Mouse (Mus musculus): ENCODE measurements around the gene Fbxw11. TPM values are rescaled to one million over a fixed set of nuclear protein-coding genes. Genes with fewer than 3 reads are reported as not detected.

Gene Fbxw11
- polyA plus RNA-seq, 1 experiment = 55.6 TPM

DNA sequence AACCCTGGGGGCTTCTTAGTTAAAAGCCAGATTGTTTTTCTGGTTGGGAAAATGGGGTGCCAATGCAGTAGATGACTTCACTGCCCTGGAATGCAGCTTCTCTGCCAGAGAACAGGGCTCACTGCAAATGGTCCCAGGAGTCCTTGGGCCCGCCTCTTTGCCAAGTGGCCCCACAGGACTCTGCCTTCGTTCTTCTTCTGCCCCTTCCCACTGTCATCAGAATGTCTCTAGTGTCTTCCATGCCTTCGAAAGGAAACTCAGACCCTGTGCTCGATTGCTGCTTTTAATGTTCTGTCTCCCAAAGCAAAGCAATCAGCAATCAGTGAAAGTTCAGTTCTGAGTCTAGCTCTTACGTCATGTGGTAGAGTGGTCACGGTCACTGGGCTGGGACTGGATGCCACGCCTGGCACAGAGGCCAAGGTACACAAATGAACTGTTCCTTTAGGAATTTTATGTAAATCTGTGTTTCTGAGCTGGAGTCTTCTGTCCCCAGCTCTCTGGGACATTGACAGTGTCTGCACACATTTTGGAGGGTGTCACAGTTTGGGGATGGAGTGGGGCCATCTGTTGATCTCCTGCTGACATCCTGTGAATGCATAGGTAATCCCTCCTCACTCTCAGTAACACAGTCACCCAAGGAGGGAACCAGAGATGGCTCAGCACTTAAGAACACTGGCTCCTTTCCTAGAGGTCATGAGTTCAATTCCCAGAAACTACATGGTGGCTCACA, 37.2 kb upstream of the Fbxw11 start:
- TF ChIP-seq POLR2A (IDR thresholded peaks at IDR 0.05; ENCODE audit: control insufficient read depth, extremely low read depth, insufficient read depth, low read length, poor library complexity) (no peak), CTCF (IDR thresholded peaks at IDR 0.05; ENCODE audit: borderline replicate concordance, control insufficient read depth, extremely low read depth, insufficient read depth, low read length, poor library complexity) (no peak)
- Histone ChIP-seq H3K27me3 (ENCODE audit: control insufficient read depth, insufficient read depth, low read length) (no peaks in the 10 kb centered on the region), H3K4me1 (replicated peaks; ENCODE audit: control insufficient read depth, insufficient read depth, low read length) (no peaks in the 10 kb centered on the region), H3K4me3 (ENCODE audit: control insufficient read depth, insufficient read depth, low read length) (no peak overlapping the region), H3K27ac (ENCODE audit: control insufficient read depth, insufficient read depth, low read length) (no peak overlapping the region), H3K36me3 (ENCODE audit: control insufficient read depth, insufficient read depth, low read length) (peaks cover 30% of the 10 kb centered on the region)
- 92% methylated on average over 7 of the region's 7 CpGs for WGBS
- DNase-seq = no peak

DNA sequence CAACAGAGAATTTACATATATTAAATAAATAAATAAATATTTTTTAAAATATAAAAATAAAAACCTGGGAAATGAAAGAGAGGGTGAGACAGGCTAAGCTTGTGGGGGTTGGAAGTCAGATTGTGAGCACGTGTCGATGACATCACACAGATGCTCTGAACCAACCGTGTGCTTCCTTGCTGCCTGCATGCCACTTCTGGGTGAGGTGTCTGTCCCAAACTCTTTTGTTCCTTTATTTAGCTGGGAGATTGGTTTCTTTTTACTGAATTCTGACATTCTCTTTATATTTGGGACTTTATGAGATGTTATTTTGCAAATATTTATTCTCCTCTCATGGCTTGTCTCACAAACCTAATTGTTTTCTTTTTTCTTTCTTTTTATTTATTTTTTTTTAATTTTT, 36.6 kb upstream of the Fbxw11 start:
- TF ChIP-seq CTCF (IDR thresholded peaks at IDR 0.05; ENCODE audit: borderline replicate concordance, control insufficient read depth, extremely low read depth, insufficient read depth, low read length, poor library complexity) = no peak
- TF ChIP-seq POLR2A (IDR thresholded peaks at IDR 0.05; ENCODE audit: control insufficient read depth, extremely low read depth, insufficient read depth, low read length, poor library complexity) = no peak
- Histone ChIP-seq H3K27ac (ENCODE audit: control insufficient read depth, insufficient read depth, low read length) (no peak overlapping the region), H3K27me3 (ENCODE audit: control insufficient read depth, insufficient read depth, low read length) (no peaks in the 10 kb centered on the region), H3K36me3 (ENCODE audit: control insufficient read depth, insufficient read depth, low read length) (peaks cover 33% of the 10 kb centered on the region), H3K4me3 (ENCODE audit: control insufficient read depth, insufficient read depth, low read length) (no peak overlapping the region), H3K4me1 (replicated peaks; ENCODE audit: control insufficient read depth, insufficient read depth, low read length) (no peaks in the 10 kb centered on the region)
- DNase-seq = no peak
- WGBS = 95% methylated on average over 3 of the region's 3 CpGs

DNA sequence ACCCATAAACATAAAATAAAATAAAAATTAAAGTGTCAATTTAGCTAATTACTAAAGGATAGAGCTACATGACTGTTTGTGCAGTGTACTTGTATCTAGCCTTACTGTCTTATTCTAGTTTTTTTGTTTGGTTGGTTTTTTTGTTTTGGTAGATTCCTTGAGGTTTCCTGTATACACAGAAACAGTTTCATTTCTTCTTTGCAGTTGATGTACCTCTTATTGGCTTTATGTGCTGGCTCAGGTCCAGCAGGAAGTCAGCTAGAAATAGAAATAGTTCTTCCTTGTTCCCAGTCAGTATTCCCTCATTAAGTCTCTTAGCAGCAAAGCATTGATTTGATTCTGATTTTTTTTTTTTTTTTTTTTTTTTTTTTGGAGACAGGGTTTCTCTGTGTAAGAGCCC, 35.2 kb upstream of the Fbxw11 start:
- no peak overlapping the region for H3K27ac ChIP-seq (ENCODE audit: control insufficient read depth, insufficient read depth, low read length)
- no peaks in the 10 kb centered on the region for H3K4me1 ChIP-seq (replicated peaks; ENCODE audit: control insufficient read depth, insufficient read depth, low read length)
- no peak for DNase-seq
- H3K27me3 ChIP-seq (ENCODE audit: control insufficient read depth, insufficient read depth, low read length) = no peaks in the 10 kb centered on the region
- peaks cover 42% of the 10 kb centered on the region for H3K36me3 ChIP-seq (ENCODE audit: control insufficient read depth, insufficient read depth, low read length)
- H3K4me3 ChIP-seq (ENCODE audit: control insufficient read depth, insufficient read depth, low read length) = no peak overlapping the region
- TF ChIP-seq CTCF (IDR thresholded peaks at IDR 0.05; ENCODE audit: borderline replicate concordance, control insufficient read depth, extremely low read depth, insufficient read depth, low read length, poor library complexity) (no peak), POLR2A (IDR thresholded peaks at IDR 0.05; ENCODE audit: control insufficient read depth, extremely low read depth, insufficient read depth, low read length, poor library complexity) (no peak)

DNA sequence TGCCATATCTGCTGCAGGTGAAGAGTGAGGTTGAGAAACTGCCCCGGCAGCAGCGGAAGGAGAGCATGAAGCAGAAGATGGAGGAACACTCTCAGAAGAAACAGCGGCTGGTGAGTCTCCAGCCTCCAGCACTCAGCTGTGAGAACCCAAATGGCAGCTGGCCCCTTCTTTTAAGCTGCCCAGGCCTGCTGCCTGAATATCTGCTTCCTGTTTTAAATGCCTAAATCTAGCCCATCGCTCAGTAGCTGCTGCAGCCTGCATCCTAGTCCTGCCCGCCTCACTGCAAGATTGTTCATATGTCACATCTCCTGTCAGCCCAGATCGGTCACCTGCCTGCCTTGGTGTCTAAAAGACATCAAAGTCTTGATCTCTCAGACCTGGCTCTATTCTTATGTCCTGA, 31.9 kb upstream of the Fbxw11 start:
- H3K36me3 ChIP-seq (ENCODE audit: control insufficient read depth, insufficient read depth, low read length) = peaks cover 46% of the 10 kb centered on the region
- H3K27me3 ChIP-seq (ENCODE audit: control insufficient read depth, insufficient read depth, low read length) = no peaks in the 10 kb centered on the region
- DNase-seq = no peak
- no peaks in the 10 kb centered on the region for H3K4me1 ChIP-seq (replicated peaks; ENCODE audit: control insufficient read depth, insufficient read depth, low read length)
- WGBS = 98% methylated on average over 6 of the region's 6 CpGs
- no peak overlapping the region for H3K4me3 ChIP-seq (ENCODE audit: control insufficient read depth, insufficient read depth, low read length)
- no peak overlapping the region for H3K27ac ChIP-seq (ENCODE audit: control insufficient read depth, insufficient read depth, low read length)
- TF ChIP-seq POLR2A (IDR thresholded peaks at IDR 0.05; ENCODE audit: control insufficient read depth, extremely low read depth, insufficient read depth, low read length, poor library complexity) (no peak), CTCF (IDR thresholded peaks at IDR 0.05; ENCODE audit: borderline replicate concordance, control insufficient read depth, extremely low read depth, insufficient read depth, low read length, poor library complexity) (no peak)

DNA sequence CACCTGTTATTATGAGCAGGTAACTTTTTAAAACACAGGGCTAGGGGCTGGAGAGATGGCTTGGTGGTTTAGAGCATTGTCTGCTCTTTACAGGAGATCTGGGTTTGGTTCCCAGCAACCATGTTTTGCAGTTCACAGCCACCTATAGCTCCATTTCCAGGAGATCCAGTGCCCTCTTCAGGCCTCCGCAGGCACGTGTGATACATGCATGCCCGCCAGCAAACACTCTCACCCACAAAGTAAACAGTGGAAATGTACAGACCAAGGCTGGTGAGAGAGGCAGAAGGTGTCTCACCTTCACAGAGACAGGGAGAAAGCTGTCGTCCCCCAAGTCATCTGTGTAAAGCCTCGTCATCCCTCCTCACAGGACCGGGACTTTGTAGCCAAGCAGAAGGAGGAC, 30.2 kb upstream of the Fbxw11 start:
- WGBS = 93% methylated on average over 6 of the region's 6 CpGs
- no peak overlapping the region for H3K4me3 ChIP-seq (ENCODE audit: control insufficient read depth, insufficient read depth, low read length)
- H3K4me1 ChIP-seq (replicated peaks; ENCODE audit: control insufficient read depth, insufficient read depth, low read length) = no peaks in the 10 kb centered on the region
- H3K36me3 ChIP-seq (ENCODE audit: control insufficient read depth, insufficient read depth, low read length) = peaks cover 58% of the 10 kb centered on the region
- no peak for TF ChIP-seq POLR2A (IDR thresholded peaks at IDR 0.05; ENCODE audit: control insufficient read depth, extremely low read depth, insufficient read depth, low read length, poor library complexity)
- H3K27me3 ChIP-seq (ENCODE audit: control insufficient read depth, insufficient read depth, low read length) = no peaks in the 10 kb centered on the region
- DNase-seq = no peak
- H3K27ac ChIP-seq (ENCODE audit: control insufficient read depth, insufficient read depth, low read length) = no peak overlapping the region

DNA sequence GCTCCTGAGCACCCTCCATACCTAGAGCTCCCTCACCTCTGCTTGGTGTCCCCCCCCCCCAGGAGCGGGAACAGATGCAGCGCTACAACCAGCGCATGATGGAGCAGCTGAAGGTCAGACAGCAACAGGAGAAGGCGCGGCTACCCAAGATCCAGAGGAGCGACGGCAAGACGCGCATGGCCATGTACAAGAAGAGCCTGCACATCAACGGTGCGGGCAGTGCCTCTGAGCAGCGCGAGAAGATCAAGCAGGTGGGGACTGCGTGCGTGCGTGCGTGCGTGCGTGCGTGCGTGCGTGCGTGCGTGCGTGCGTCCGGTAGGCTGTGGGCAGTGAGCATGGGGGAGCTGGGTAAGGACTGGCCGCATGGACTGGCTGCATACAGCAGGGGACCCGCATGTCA, 28.1 kb upstream of the Fbxw11 start:
- Histone ChIP-seq H3K36me3 (ENCODE audit: control insufficient read depth, insufficient read depth, low read length) (peaks cover 67% of the 10 kb centered on the region), H3K4me1 (replicated peaks; ENCODE audit: control insufficient read depth, insufficient read depth, low read length) (peaks cover 6% of the 10 kb centered on the region), H3K27ac (ENCODE audit: control insufficient read depth, insufficient read depth, low read length) (no peak overlapping the region), H3K4me3 (ENCODE audit: control insufficient read depth, insufficient read depth, low read length) (no peak overlapping the region), H3K27me3 (ENCODE audit: control insufficient read depth, insufficient read depth, low read length) (no peaks in the 10 kb centered on the region)
- no peak for DNase-seq
- TF ChIP-seq CTCF (IDR thresholded peaks at IDR 0.05; ENCODE audit: borderline replicate concordance, control insufficient read depth, extremely low read depth, insufficient read depth, low read length, poor library complexity) = no peak
- no peak for TF ChIP-seq POLR2A (IDR thresholded peaks at IDR 0.05; ENCODE audit: control insufficient read depth, extremely low read depth, insufficient read depth, low read length, poor library complexity)
- 97% methylated on average over 29 of the region's 29 CpGs for WGBS

DNA sequence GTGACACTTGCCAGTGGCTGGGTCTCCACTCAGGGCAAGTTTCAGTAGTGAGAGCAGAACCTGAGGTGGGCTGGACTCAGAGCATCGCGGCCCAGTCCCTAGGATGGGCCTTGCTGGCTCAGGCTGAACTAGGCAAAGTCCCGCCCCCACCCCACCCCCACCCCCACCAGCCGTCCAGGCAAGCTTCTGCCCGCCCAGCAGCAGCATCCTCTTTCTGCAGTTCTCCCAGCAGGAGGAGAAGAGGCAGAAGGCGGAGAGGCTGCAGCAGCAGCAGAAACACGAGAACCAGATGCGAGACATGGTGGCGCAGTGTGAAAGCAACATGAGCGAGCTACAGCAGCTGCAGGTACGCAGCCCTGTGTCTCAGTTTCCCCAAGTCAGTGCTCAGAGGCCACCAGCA, 27.0 kb upstream of the Fbxw11 start:
- H3K36me3 ChIP-seq (ENCODE audit: control insufficient read depth, insufficient read depth, low read length) = peaks cover 64% of the 10 kb centered on the region
- WGBS = 93% methylated on average over 11 of the region's 11 CpGs

More for the DNA sequence above, 27.0 kb upstream of the Fbxw11 start:
- no peak for DNase-seq
- H3K27ac ChIP-seq (ENCODE audit: control insufficient read depth, insufficient read depth, low read length) = no peak overlapping the region
- H3K27me3 ChIP-seq (ENCODE audit: control insufficient read depth, insufficient read depth, low read length) = no peaks in the 10 kb centered on the region
- H3K4me1 ChIP-seq (replicated peaks; ENCODE audit: control insufficient read depth, insufficient read depth, low read length) = peaks cover 7% of the 10 kb centered on the region
- TF ChIP-seq POLR2A (IDR thresholded peaks at IDR 0.05; ENCODE audit: control insufficient read depth, extremely low read depth, insufficient read depth, low read length, poor library complexity) (no peak), CTCF (IDR thresholded peaks at IDR 0.05; ENCODE audit: borderline replicate concordance, control insufficient read depth, extremely low read depth, insufficient read depth, low read length, poor library complexity) (no peak)
- no peak overlapping the region for H3K4me3 ChIP-seq (ENCODE audit: control insufficient read depth, insufficient read depth, low read length)

Measured in thymus, adult 2 months (tissue).